Mouse (Mus musculus) liver, postnatal 0 days (tissue): ENCODE measurements around the gene Fam89b. TPM values are rescaled to one million over a fixed set of nuclear protein-coding genes. Genes with fewer than 3 reads are reported as not detected.

Source experiments
- ATAC-seq: fragments of 200-750 bp; cut with Nextera tagmentation; 2 replicates; pipeline ENCODE4 v1.8.0; 2017; ENCODE audit warnings: mild to moderate bottlenecking, moderate library complexity
- DNase-seq: peaks from one replicate; pipeline ENCODE4 v3.0.0-alpha.2; 2016
- H3K27ac ChIP-seq: fragments of 300-500 bp; sonication (generic); 2 replicates; pipeline ENCODE4 v1.5.1; 2014; ENCODE audit warnings: antibody characterized with exemption, moderate library complexity, mild to moderate bottlenecking, low read depth
- H3K27me3 ChIP-seq: fragments of 300-500 bp; sonication (generic); 2 replicates; pipeline ENCODE4 v1.6.1; 2014; ENCODE audit warnings: low read length, control low read depth, mixed read lengths; ENCODE audit not compliant: insufficient read depth
- H3K36me3 ChIP-seq: fragments of 300-500 bp; sonication (generic); replicated peaks from 2 replicates; pipeline ENCODE4 v1.6.1; 2014; ENCODE audit warnings: mild to moderate bottlenecking, control low read depth, low read length, moderate library complexity, mixed read lengths; ENCODE audit not compliant: insufficient read depth
- H3K4me1 ChIP-seq: fragments of 300-500 bp; sonication (generic); 2 replicates; pipeline ENCODE4 v1.6.1; 2014; ENCODE audit warnings: antibody characterized with exemption, mild to moderate bottlenecking, control low read depth; ENCODE audit not compliant: insufficient read depth
- H3K4me2 ChIP-seq: fragments of 300-500 bp; sonication (generic); 2 replicates; pipeline ENCODE4 v1.6.1; 2014; ENCODE audit warnings: low read depth, mild to moderate bottlenecking, low read length, moderate library complexity, mixed read lengths
- H3K4me3 ChIP-seq: fragments of 300-500 bp; sonication (generic); 2 replicates; pipeline ENCODE4 v1.5.1; 2014; ENCODE audit warnings: low read depth, low read length
- H3K9ac ChIP-seq: fragments of 300-500 bp; sonication (generic); replicated peaks from 2 replicates; pipeline ENCODE4 v1.6.1; 2014; ENCODE audit warnings: mild to moderate bottlenecking, moderate library complexity
- H3K9me3 ChIP-seq: fragments of 300-500 bp; sonication (generic); 2 replicates; pipeline ENCODE4 v1.6.1; 2016; ENCODE audit warnings: mild to moderate bottlenecking, control low read depth, low read length, mixed read lengths
- CTCF ChIP-seq: sonication (generic); IDR thresholded peaks from 2 replicates; pipeline ENCODE4 v1.5.1; 2016; ENCODE audit warnings: antibody characterized with exemption, low read depth
- EP300 ChIP-seq: IDR thresholded peaks from 2 replicates; pipeline ENCODE4 v1.6.1; 2016; ENCODE audit warnings: antibody characterized with exemption, low read depth, mild to moderate bottlenecking
- WGBS: fragments of 180-500 bp; shearing (Covaris S2); extraction: QIAGEN DNeasy Blood & Tissue Kit; methylation state at CpG from one replicate; pipeline ENCODE4 v1.1.7; 2014; ENCODE audit not compliant: insufficient replicate concordance; 5-methylcytosine and 5-hydroxymethylcytosine counted together
- polyA plus RNA-seq: library from polyadenylated mRNA; unstranded; fragments of >200 nt; fragmentation: Nextera tagmentation; extraction: Ambion mirVana; gene quantifications from 2 replicates; pipeline ENCODE4 v1.2.1, GENCODE M21; 2015

Fam89b gene
- polyA plus RNA-seq, 1 experiment from 2014 or later, result 28.9 TPM

DNA sequence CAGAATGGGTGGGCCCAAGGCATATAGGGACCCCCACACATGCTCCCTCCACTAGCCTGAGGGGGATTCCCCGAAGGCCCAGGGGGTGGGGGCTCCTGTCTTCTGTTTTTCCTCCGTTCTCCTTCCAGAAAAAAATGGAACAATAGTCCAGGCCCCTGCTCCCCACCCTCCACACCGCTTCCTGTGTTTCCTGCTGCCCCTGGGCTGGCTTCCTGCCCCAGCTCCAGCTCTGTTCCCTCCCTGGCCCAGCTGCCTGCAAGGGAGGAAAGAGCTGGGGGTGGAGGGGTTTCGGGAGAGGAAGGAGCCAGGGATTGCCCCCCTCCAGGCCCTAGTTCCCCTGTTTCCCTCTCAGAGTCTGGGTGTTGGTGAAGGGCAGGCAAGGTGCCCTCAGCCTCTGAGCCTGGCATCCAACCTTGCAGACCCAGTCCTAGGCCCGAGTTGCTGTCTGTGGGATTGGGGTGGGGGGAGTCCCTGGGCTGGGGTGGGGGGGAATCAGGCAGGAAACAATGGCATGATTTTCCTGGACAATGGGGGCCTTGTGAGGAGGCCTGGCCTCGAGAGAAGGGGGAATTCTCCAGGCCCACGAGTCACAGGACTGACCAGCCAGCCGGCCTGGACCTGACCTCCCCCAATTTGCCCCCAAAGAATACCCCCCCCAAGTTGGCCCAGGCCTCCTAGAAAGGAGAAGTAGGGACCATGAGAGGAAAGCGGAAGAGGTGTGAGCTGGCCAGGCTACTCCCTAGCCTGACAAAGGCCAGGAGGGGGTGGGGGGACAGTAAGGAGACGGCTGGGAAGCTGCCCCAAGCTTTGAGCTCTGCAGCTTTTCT, 37.2 kb downstream of the Fam89b start:
- 38% methylated on average over 10 of the region's 10 CpGs for WGBS
- peak; percentile 42 for DNase-seq
- no peak for TF ChIP-seq EP300
- TF ChIP-seq CTCF, result no peak
- no peaks in the 10 kb centered on the region for H3K27me3 ChIP-seq
- H3K27ac ChIP-seq, result peak overlapping the region; percentile 97
- ATAC-seq, result no peak
- no peaks in the 10 kb centered on the region for H3K9me3 ChIP-seq
- H3K36me3 ChIP-seq, result peaks cover 29% of the 10 kb centered on the region
- peak overlapping the region; percentile 76 for H3K9ac ChIP-seq
- peak overlapping the region; percentile 91 for H3K4me3 ChIP-seq
- H3K4me1 ChIP-seq, result peaks cover 42% of the 10 kb centered on the region
- peak overlapping the region; percentile 100 for H3K4me2 ChIP-seq

- Histone ChIP-seq H3K27ac (peak overlapping the region; percentile 97), H3K27me3 (no peaks in the 10 kb centered on the region), H3K4me2 (peak overlapping the region; percentile 100), H3K4me3 (peak overlapping the region; percentile 91), H3K9me3 (no peaks in the 10 kb centered on the region), H3K9ac (peak overlapping the region; percentile 76), H3K4me1 (peaks cover 44% of the 10 kb centered on the region), H3K36me3 (peaks cover 23% of the 10 kb centered on the region)
- DNase-seq, result no peak
- ATAC-seq, result no peak
- 43% methylated on average over 5 of the region's 5 CpGs for WGBS
- TF ChIP-seq EP300 (no peak), CTCF (no peak)
Measured at GRCm38 (mm10) chr19:5691601-5692000, 37.9 kb downstream of the Fam89b start.

GRCm38 (mm10) chr19:5690343-5690735, 39.1 kb downstream of the Fam89b start:
- no peak for DNase-seq
- Histone ChIP-seq H3K4me2 (peak overlapping the region; percentile 100), H3K4me1 (peaks cover 44% of the 10 kb centered on the region), H3K27ac (peak overlapping the region; percentile 97), H3K9me3 (no peaks in the 10 kb centered on the region), H3K36me3 (peaks cover 18% of the 10 kb centered on the region), H3K4me3 (peak overlapping the region; percentile 91), H3K27me3 (no peaks in the 10 kb centered on the region), H3K9ac (peak overlapping the region; percentile 76)
- WGBS, result 37% methylated on average over 15 of the region's 15 CpGs
- TF ChIP-seq EP300 (no peak), CTCF (no peak)
- ATAC-seq, result no peak

DNA sequence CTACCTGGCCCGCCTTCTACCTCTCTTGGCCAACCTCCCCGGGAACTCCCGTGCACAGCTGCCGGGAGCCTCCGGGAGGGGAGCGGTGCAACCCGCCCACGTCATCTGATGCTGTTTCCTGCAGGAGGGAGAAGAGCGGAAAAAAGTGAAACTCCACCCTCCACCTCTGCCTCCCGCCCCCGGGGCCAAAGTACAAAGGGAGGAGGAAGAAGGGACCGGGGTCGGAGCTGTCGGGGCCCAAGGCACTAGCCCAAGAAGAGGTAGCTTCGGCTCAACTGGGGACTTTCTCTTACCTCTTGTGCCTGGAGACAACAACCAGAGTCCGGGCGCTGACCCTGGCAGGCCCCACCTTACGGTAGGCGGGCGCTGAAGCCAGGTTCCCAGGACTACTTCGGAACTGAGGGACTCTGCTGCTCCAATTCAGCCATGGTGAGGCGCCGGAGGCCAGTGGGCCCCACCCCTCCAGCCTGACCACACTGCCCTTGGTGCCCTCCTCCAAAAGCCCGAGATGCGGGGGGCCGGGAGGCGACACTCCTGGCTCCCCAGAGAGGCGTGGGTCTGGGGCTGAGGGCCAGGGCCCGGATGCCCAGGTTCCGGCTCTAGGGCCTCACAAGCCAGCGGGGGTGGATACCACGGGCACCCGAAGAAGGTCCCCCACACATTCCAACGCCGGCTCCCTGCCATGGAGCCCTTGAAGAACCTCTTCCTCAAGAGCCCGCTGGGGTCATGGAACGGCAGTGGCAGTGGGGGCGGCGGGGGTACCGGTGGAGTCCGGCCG, 39.7 kb downstream of the Fam89b start:
- WGBS, result 6% methylated on average over 42 of the region's 42 CpGs
- H3K9ac ChIP-seq, result peak overlapping the region; percentile 76
- peak overlapping the region; percentile 100 for H3K4me2 ChIP-seq
- DNase-seq (peak; percentile 91), ATAC-seq (peak; percentile 66)
- peak overlapping the region; percentile 91 for H3K4me3 ChIP-seq
- peaks cover 44% of the 10 kb centered on the region for H3K4me1 ChIP-seq
- H3K27me3 ChIP-seq, result no peaks in the 10 kb centered on the region
- H3K9me3 ChIP-seq, result no peaks in the 10 kb centered on the region
- H3K36me3 ChIP-seq, result peaks cover 18% of the 10 kb centered on the region
- no peak; the same call in none of the 2 replicates for TF ChIP-seq EP300
- no peak for TF ChIP-seq CTCF
- peak overlapping the region; percentile 97 for H3K27ac ChIP-seq

DNA sequence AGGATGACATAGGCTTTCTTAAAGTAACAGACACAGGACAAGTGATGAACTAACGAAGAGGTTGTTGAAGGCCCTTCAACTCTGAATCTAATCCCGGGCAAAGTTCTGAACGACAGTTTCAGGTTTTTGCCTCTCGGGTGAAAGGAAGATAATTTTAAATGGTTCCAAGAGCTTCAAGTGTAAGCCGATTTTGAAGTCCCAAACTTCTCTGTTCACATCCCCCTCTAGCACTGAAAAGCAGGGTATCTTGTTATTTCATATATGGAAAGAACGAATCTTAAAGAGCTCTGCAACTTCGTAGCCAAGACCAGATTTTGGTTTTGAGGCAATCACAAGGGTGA, 40.4 kb downstream of the Fam89b start:
- 0 out of 2 replicates have a peak, but pooled peaks have one; percentile 3 for TF ChIP-seq EP300
- no peak for TF ChIP-seq CTCF
- peaks cover 44% of the 10 kb centered on the region for H3K4me1 ChIP-seq
- ATAC-seq (no peak), DNase-seq (no peak)
- H3K36me3 ChIP-seq, result peaks cover 23% of the 10 kb centered on the region
- no peaks in the 10 kb centered on the region for H3K27me3 ChIP-seq
- H3K9ac ChIP-seq, result peak overlapping the region; percentile 76
- peak overlapping the region; percentile 97 for H3K27ac ChIP-seq
- peak overlapping the region; percentile 91 for H3K4me3 ChIP-seq
- H3K9me3 ChIP-seq, result no peaks in the 10 kb centered on the region
- under 1% methylated on average over 7 of the region's 7 CpGs for WGBS
- H3K4me2 ChIP-seq, result peak overlapping the region; percentile 100
